Comparison of ENCODE assay signal across 15 mouse cellular contexts in the genomic region with DNA sequence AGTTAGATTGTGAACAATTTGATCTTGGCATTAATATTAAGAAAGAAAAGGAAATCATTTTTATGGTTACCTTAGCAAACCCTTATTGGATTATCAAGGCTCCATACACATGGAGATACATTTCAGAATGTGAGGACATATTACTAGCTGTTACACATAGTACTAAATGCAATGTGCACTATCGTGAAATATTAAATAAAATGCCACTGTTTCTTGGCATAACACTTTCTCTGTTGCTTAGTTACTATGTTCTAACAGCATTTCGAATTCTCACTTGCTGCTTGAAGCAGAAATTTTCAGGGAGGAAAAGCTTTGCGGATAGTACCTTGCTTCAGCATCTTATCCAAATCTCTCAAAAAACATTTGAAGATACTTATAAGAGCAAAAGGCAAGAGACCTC.
"Had no signal": no experiment of that assay in that cellular context is flagged by ENCODE, and none has a peak within 500 bp of the region (broad histone marks: within the 10 kb centered on the region; RNA-seq: fewer than 3 reads in every experiment).

No protein-coding gene starts in this region.

- H3K9ac ChIP-seq: limb, embryonic 12.5 days; liver, embryonic 13.5 days; liver, postnatal 0 days; lung, embryonic 15.5 days; midbrain, embryonic 12.5 days; stomach, embryonic 15.5 days had no signal

- H3K27me3 ChIP-seq: limb, embryonic 12.5 days; liver, embryonic 13.5 days; lung, embryonic 15.5 days; megakaryocyte, embryonic 14.5 days; midbrain, embryonic 12.5 days; stomach, embryonic 15.5 days had no signal

- DNase-seq: kidney, adult 9 months; kidney, postnatal 14 days; layer of hippocampus, adult 9-11 months; liver; liver, embryonic 13.5 days; liver, postnatal 0 days; lung, postnatal 14 days; right cerebral cortex, postnatal 14 days; thymus, postnatal 36 days had no signal

- H3K36me3 ChIP-seq: limb, embryonic 12.5 days; liver, embryonic 13.5 days; lung, embryonic 15.5 days; midbrain, embryonic 12.5 days; stomach, embryonic 15.5 days had no signal

- ATAC-seq: liver, postnatal 0 days had no signal

- H3K4me3 ChIP-seq: limb, embryonic 12.5 days; liver, embryonic 13.5 days; lung, embryonic 15.5 days; megakaryocyte, embryonic 14.5 days; midbrain, embryonic 12.5 days; stomach, embryonic 15.5 days had no signal

- H3K4me1 ChIP-seq: limb, embryonic 12.5 days; liver, embryonic 13.5 days; lung, embryonic 15.5 days; megakaryocyte, embryonic 14.5 days; midbrain, embryonic 12.5 days; stomach, embryonic 15.5 days had no signal

- H3K27ac ChIP-seq: limb, embryonic 12.5 days; liver, embryonic 13.5 days; lung, embryonic 15.5 days; macrophage; midbrain, embryonic 12.5 days; stomach, embryonic 15.5 days had no signal

- H3K9me3 ChIP-seq: liver, embryonic 13.5 days; lung, embryonic 15.5 days; megakaryocyte, embryonic 14.5 days; midbrain, embryonic 12.5 days; stomach, embryonic 15.5 days had no signal

- H3K4me2 ChIP-seq: limb, embryonic 12.5 days; liver, embryonic 13.5 days; lung, embryonic 15.5 days; midbrain, embryonic 12.5 days; stomach, embryonic 15.5 days had no signal
